Comparison of ENCODE assay signal across 9 mouse cellular contexts in genomic region chr14:99366281-99366987, GRCm38 (mm10).
DNase-seq lines count a peak whose midpoint lies in the region; ATAC-seq and TF ChIP-seq lines count a peak whose summit lies in the region.
"Had no signal": no experiment of that assay in that cellular context is flagged by ENCODE, and none has a peak within 500 bp of the region (broad histone marks: within the 10 kb centered on the region; RNA-seq: fewer than 3 reads in every experiment).

No protein-coding gene starts in this region.

- peaks cover 13% of the 10 kb centered on the region for H3K4me1 ChIP-seq in heart, embryonic 10.5 days
- no peaks in the 10 kb centered on the region for H3K4me1 ChIP-seq in heart, postnatal 0 days (ENCODE audit: control insufficient read depth, insufficient read depth)
- H3K4me1 ChIP-seq in neural tube, embryonic 13.5 days (replicated peaks): peaks cover 2% of the 10 kb centered on the region; the same call in 1 of the 2 replicates
- H3K4me1 ChIP-seq: limb, embryonic 12.5 days had no signal

- no peak overlapping the region for H3K9ac ChIP-seq in heart, postnatal 0 days (replicated peaks; ENCODE audit: low read depth, low read length)
- no peak overlapping the region for H3K9ac ChIP-seq in neural tube, embryonic 13.5 days
- H3K9ac ChIP-seq: limb, embryonic 12.5 days had no signal

- H3K27ac ChIP-seq in heart, embryonic 10.5 days: peak overlapping the region; percentile 64
- no peak overlapping the region for H3K27ac ChIP-seq in heart, postnatal 0 days (ENCODE audit: low read depth)
- no peak overlapping the region for H3K27ac ChIP-seq in neural tube, embryonic 13.5 days (replicated peaks)
- H3K27ac ChIP-seq: limb, embryonic 12.5 days had no signal

- H3K4me3 ChIP-seq in heart, embryonic 10.5 days: peak overlapping the region; percentile 23
- peak overlapping the region; percentile 21; the same call in 1 of the 2 replicates for H3K4me3 ChIP-seq in heart, postnatal 0 days (ENCODE audit: low read depth, low read length)
- H3K4me3 ChIP-seq in neural tube, embryonic 13.5 days: no peak overlapping the region
- H3K4me3 ChIP-seq: limb, embryonic 12.5 days had no signal

- intact Hi-C loops in heart, postnatal 25 days (cut with DNase I): no loop called here
- intact Hi-C loops in gastrocnemius, postnatal 14 days (cut with DNase I; ENCODE audit: low total_unique reads): no loop called here

- TF ChIP-seq CTCF in heart, postnatal 0 days (IDR thresholded peaks at IDR 0.05; ENCODE audit: low read depth): no peak

- DNase-seq in heart, embryonic 10.5 days (ENCODE audit: low spot score): peak; percentile 88
- DNase-seq in heart, postnatal 25 days (ENCODE audit: low spot score): no peak
- DNase-seq in heart, postnatal 0 days (ENCODE audit: low spot score): peak; percentile 13
- peak; percentile 34 for DNase-seq in liver
- DNase-seq in c-Kit-positive CD71-positive TER-119-positive erythroid progenitor cells, embryonic 14.5 days (ENCODE audit: low spot score): no peak
- DNase-seq in gastrocnemius, postnatal 14 days: no peak
- no peak for DNase-seq in ovary, postnatal 14 days (ENCODE audit: low spot score)

- H3K27me3 ChIP-seq in heart, embryonic 10.5 days (ENCODE audit: insufficient read depth, poor library complexity, severe bottlenecking): no peaks in the 10 kb centered on the region
- no peaks in the 10 kb centered on the region for H3K27me3 ChIP-seq in heart, postnatal 0 days (ENCODE audit: control insufficient read depth, insufficient read depth, low read length)
- no peaks in the 10 kb centered on the region for H3K27me3 ChIP-seq in neural tube, embryonic 13.5 days
- H3K27me3 ChIP-seq: limb, embryonic 12.5 days had no signal

- peak overlapping the region; percentile 45 for H3K4me2 ChIP-seq in heart, postnatal 0 days (ENCODE audit: low read depth, low read length)
- H3K4me2 ChIP-seq in neural tube, embryonic 13.5 days: 0 out of 2 replicates have a peak overlapping the region, but pooled peaks have one; percentile 15
- H3K4me2 ChIP-seq: limb, embryonic 12.5 days had no signal

- 47% methylated on average over 21 of the region's 21 CpGs for WGBS in heart, embryonic 10.5 days
- 32% methylated on average over 21 of the region's 21 CpGs for WGBS in heart, postnatal 0 days
- WGBS in neural tube, embryonic 13.5 days: 64% methylated on average over 21 of the region's 21 CpGs

- no peaks in the 10 kb centered on the region for H3K9me3 ChIP-seq in heart, embryonic 10.5 days
- no peaks in the 10 kb centered on the region for H3K9me3 ChIP-seq in heart, postnatal 0 days (replicated peaks; ENCODE audit: control insufficient read depth, low read length)
- H3K9me3 ChIP-seq in neural tube, embryonic 13.5 days: no peaks in the 10 kb centered on the region
- H3K9me3 ChIP-seq: limb, embryonic 12.5 days had no signal

- no peaks in the 10 kb centered on the region for H3K36me3 ChIP-seq in heart, embryonic 10.5 days
- H3K36me3 ChIP-seq in heart, postnatal 0 days (replicated peaks; ENCODE audit: control insufficient read depth, insufficient read depth, low read length): no peaks in the 10 kb centered on the region
- no peaks in the 10 kb centered on the region for H3K36me3 ChIP-seq in neural tube, embryonic 13.5 days
- H3K36me3 ChIP-seq: limb, embryonic 12.5 days had no signal

- TF ChIP-seq EP300 in heart, postnatal 0 days (IDR thresholded peaks at IDR 0.05; ENCODE audit: low read depth): no peak

- ATAC-seq in heart, postnatal 0 days (ENCODE audit: insufficient read depth, low read depth): peak; percentile 77
- peak; percentile 63; the same call in 1 of the 2 replicates for ATAC-seq in neural tube, embryonic 13.5 days (ENCODE audit: low read depth)

Comparison
In these comparisons a context has a peak if more than half of its experiments do, and no peak if none do; other contexts are left out.
1. DNase-seq: peak in heart, embryonic 10.5 days (single experiment), heart, postnatal 0 days (single experiment) and liver (single experiment); none in heart, postnatal 25 days (single experiment), c-Kit-positive CD71-positive TER-119-positive erythroid progenitor cells, embryonic 14.5 days (single experiment), gastrocnemius, postnatal 14 days (single experiment) and ovary, postnatal 14 days (single experiment).